Mouse (Mus musculus) layer of hippocampus, adult 11-12 months (tissue): ENCODE measurements around the gene Hat1.

Source experiments
- DNase-seq: peaks from one replicate; pipeline ENCODE4 v3.0.0; 2022; ENCODE audit warnings: low spot score

The Hat1 gene

GRCm38 (mm10) chr2:71376433-71376906, 12.3 kb upstream of the Hat1 start:
- DNase-seq: no peak

GRCm38 (mm10) chr2:71377426-71377825, 11.3 kb upstream of the Hat1 start:
- no peak for DNase-seq

- no peak for DNase-seq
These were observed 6.8 kb upstream of the Hat1 start for GRCm38 (mm10) chr2:71381962-71382361.

- no peak for DNase-seq
These were observed 4.9 kb upstream of the Hat1 start for GRCm38 (mm10) chr2:71383890-71384289.

- no peak for DNase-seq
These were observed 992 bp upstream of the Hat1 start for GRCm38 (mm10) chr2:71387766-71388165.

- no peak for DNase-seq
These were observed 1.1 kb downstream of the Hat1 start for GRCm38 (mm10) chr2:71389864-71390263.

- DNase-seq: no peak
These were observed 16.9 kb downstream of the Hat1 start for GRCm38 (mm10) chr2:71405613-71406012.

- DNase-seq: no peak
These were observed 30.1 kb downstream of the Hat1 start for GRCm38 (mm10) chr2:71418760-71419280.

- DNase-seq: no peak
These were observed 30.6 kb downstream of the Hat1 start for GRCm38 (mm10) chr2:71419408-71419807.

- no peak for DNase-seq
These were observed 32.2 kb downstream of the Hat1 start for GRCm38 (mm10) chr2:71420895-71421425.

- no peak for DNase-seq
These were observed 35.8 kb downstream of the Hat1 start for GRCm38 (mm10) chr2:71424545-71424944.

GRCm38 (mm10) chr2:71435440-71435839, 46.7 kb downstream of the Hat1 start:
- no peak for DNase-seq

- DNase-seq: no peak
These were observed 54.6 kb downstream of the Hat1 start for GRCm38 (mm10) chr2:71443376-71443775.

- no peak for DNase-seq
These were observed 56.9 kb downstream of the Hat1 start for GRCm38 (mm10) chr2:71445536-71446196.

GRCm38 (mm10) chr2:71449604-71450003, 60.8 kb downstream of the Hat1 start:
- no peak for DNase-seq

- DNase-seq: no peak
These were observed 63.0 kb downstream of the Hat1 start for GRCm38 (mm10) chr2:71451761-71452160.

- DNase-seq: peak; percentile 95
These were observed 64.6 kb downstream of the Hat1 start, which contains the start of gene Metap1d for GRCm38 (mm10) chr2:71453161-71453916. Gene Metap1d, plus strand, starts transcription at chr2:71453276.

GRCm38 (mm10) chr2:71453917-71454260, 65.1 kb downstream of the Hat1 start:
- no peak for DNase-seq

GRCm38 (mm10) chr2:71458624-71459023, 69.9 kb downstream of the Hat1 start:
- DNase-seq: no peak

- no peak for DNase-seq
These were observed 70.9 kb downstream of the Hat1 start for GRCm38 (mm10) chr2:71459659-71460058.

- DNase-seq: no peak
These were observed 72.4 kb downstream of the Hat1 start for GRCm38 (mm10) chr2:71461139-71461538.

- no peak for DNase-seq
These were observed 72.8 kb downstream of the Hat1 start for GRCm38 (mm10) chr2:71461589-71461988.

- no peak for DNase-seq
These were observed 73.3 kb downstream of the Hat1 start for GRCm38 (mm10) chr2:71462066-71462465.
